Mouse (Mus musculus) liver, postnatal 0 days (tissue): ENCODE data around the gene Gm20388.

Source experiments
- CTCF ChIP-seq: sonication (generic); IDR thresholded peaks from 2 replicates; pipeline ENCODE4 v1.5.1; 2016; ENCODE audit warnings: antibody characterized with exemption, low read depth
- EP300 ChIP-seq: IDR thresholded peaks from 2 replicates; pipeline ENCODE4 v1.6.1; 2016; ENCODE audit warnings: antibody characterized with exemption, low read depth, mild to moderate bottlenecking

DNA sequence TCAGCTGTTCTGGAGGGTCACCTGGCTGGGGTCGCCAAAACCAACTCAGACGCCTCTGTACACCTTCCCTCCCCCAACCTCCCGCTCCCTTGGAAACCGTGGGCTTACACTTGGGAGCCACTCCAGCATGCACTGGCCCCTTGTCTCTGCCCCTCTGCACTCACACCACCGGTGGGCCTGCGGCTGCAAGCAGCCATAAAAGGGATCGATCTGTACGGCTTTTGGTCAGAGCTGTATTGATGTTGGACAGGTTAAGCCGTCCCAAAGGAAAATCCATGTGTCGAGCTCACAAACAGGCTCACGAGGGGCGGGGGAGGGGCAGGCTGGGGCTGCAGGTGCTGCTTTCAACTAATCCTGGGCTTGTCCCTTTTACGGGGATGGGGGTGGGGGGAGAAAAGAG is 632.4 kb downstream of the Gm20388 start:
- TF ChIP-seq CTCF (no peak), EP300 (no peak)
